Mouse (Mus musculus) intestine, postnatal 0 days (tissue): Measurements from ENCODE around the gene Rnft1. TPM values are rescaled to one million over a fixed set of nuclear protein-coding genes. Genes with fewer than 3 reads are reported as not detected.

ENCODE experiments used
- ATAC-seq: fragments of 200-750 bp; cut with Nextera tagmentation; 2 replicates; pipeline ENCODE4 v1.8.0; 2017; ENCODE audit warnings: mild to moderate bottlenecking, moderate TSS enrichment, moderate library complexity
- H3K27ac ChIP-seq: fragments of 300-500 bp; sonication (generic); 2 replicates; pipeline ENCODE4 v1.5.1; 2014; ENCODE audit warnings: mild to moderate bottlenecking, low read depth, low read length, moderate library complexity
- H3K27me3 ChIP-seq: fragments of 300-500 bp; sonication (generic); replicated peaks from 2 replicates; pipeline ENCODE4 v1.6.1; 2014; ENCODE audit warnings: low read length, mixed read lengths; ENCODE audit not compliant: control insufficient read depth, insufficient read depth
- H3K36me3 ChIP-seq: fragments of 300-500 bp; sonication (generic); 2 replicates; pipeline ENCODE4 v1.6.1; 2014; ENCODE audit warnings: mild to moderate bottlenecking, moderate library complexity; ENCODE audit not compliant: control insufficient read depth, insufficient read depth
- H3K4me1 ChIP-seq: fragments of 300-500 bp; sonication (generic); replicated peaks from 2 replicates; pipeline ENCODE4 v1.6.1; 2014; ENCODE audit warnings: antibody characterized with exemption, low read length, mixed read lengths; ENCODE audit not compliant: control insufficient read depth, insufficient read depth
- H3K4me2 ChIP-seq: fragments of 300-500 bp; sonication (generic); replicated peaks from 2 replicates; pipeline ENCODE4 v1.6.1; 2014; ENCODE audit warnings: low read depth, mild to moderate bottlenecking, moderate library complexity
- H3K4me3 ChIP-seq: fragments of 300-500 bp; sonication (generic); 2 replicates; pipeline ENCODE4 v1.5.1; 2014; ENCODE audit warnings: low read depth, low read length
- H3K9ac ChIP-seq: fragments of 300-500 bp; sonication (generic); 2 replicates; pipeline ENCODE4 v1.6.1; 2014; ENCODE audit warnings: mild to moderate bottlenecking, low read depth, low read length
- H3K9me3 ChIP-seq: fragments of 300-500 bp; sonication (generic); 2 replicates; pipeline ENCODE4 v1.6.1; 2016; ENCODE audit warnings: mixed run types; ENCODE audit not compliant: control insufficient read depth
- CTCF ChIP-seq: sonication (generic); IDR thresholded peaks from 2 replicates; pipeline ENCODE4 v1.5.1; 2016; ENCODE audit warnings: low read depth, mild to moderate bottlenecking, control low read depth, antibody characterized with exemption, moderate library complexity
- WGBS: fragments of 180-500 bp; shearing (Covaris S2); extraction: QIAGEN DNeasy Blood & Tissue Kit; methylation state at CpG from one replicate; pipeline ENCODE4 v1.1.7; 2014; 5-methylcytosine and 5-hydroxymethylcytosine counted together
- polyA plus RNA-seq: library from polyadenylated mRNA; unstranded; fragments of >200 nt; fragmentation: Nextera tagmentation; extraction: Ambion mirVana; gene quantifications from 2 replicates; pipeline ENCODE4 v1.2.1, GENCODE M21; 2015

Rnft1 gene
- 48.5 and 50.7 TPM in 2 replicates for polyA plus RNA-seq

DNA sequence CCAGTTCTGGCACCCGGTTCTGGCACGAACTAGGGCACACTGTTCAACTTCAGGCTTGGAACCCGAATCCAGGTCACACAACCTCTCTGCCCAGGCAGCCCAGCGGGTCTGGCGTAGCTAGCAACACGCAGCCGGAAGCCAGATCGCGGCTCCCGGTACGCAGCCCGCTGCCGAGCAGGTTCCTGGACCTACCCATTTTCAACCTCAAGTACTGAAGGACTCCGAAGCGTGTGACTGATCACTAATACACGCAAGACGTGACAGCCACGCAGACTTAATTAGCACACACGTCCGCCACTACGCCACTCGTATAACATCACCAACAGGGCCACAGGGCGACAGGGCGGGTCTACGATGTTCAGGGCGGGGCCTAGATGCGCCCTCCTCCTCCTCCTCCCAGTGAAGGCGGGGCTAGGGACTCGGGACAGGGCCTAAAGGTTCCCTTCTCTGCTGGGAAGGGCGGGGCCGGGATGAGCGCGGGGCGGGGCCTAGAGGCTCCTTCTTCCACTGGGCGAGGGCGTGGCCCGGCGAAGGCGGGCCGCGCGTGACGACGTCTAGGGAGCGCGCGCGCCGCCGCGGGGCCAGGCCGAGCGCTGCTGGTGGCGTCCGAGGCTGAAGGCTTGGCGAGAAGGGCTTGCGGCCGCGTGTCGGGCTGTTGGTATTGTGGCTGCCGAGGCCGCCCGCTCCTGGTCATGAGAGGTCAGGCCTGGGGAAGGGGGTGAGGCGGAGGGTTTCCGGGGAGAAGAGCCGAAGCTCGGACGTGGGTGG, at the start of gene Rnft1:
TSS of gene Rnft1 (plus strand) at position 557 of the 768 bp plus-strand sequence.
- Histone ChIP-seq H3K4me2 (peak within 1 kb of the TSS; percentile 81), H3K9me3 (no peaks in the 10 kb centered on the region), H3K4me1 (peaks cover 5% of the 10 kb centered on the region; the same call in 1 of the 2 replicates), H3K4me3 (peak within 1 kb of the TSS; percentile 78), H3K36me3 (0 out of 2 replicates have a peak, but pooled peaks cover under 1% of the 10 kb centered on the region), H3K9ac (peak within 1 kb of the TSS; percentile 80), H3K27me3 (no peaks in the 10 kb centered on the region), H3K27ac (peak within 1 kb of the TSS; percentile 88)
- ATAC-seq: peak; percentile 98
- TF ChIP-seq CTCF: peak; percentile 56
- under 1% methylated on average over 66 of the region's 68 CpGs for WGBS

DNA sequence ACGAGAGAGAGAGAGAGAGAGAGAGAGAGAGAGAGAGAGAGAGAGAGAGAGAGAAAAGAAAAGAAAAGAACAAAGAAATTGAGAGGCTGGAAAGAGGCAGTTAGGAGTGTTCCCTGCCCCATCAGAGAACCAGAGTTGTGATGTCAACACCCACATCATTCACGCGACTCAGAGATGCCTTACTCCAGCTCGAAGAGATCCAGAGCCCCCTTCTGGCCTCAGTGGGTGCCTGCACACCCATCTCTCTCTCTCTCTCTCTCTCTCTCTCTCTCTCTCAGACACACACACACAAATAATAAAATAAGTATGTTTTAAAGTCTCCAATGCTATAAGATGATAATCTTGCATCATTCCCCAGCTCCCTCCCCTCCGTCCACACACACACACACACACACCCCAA, 47.6 kb upstream of the Rnft1 start:
- Histone ChIP-seq H3K4me1 (no peaks in the 10 kb centered on the region), H3K9me3 (no peaks in the 10 kb centered on the region), H3K36me3 (no peaks in the 10 kb centered on the region), H3K9ac (no peak overlapping the region), H3K4me3 (no peak overlapping the region), H3K27me3 (no peaks in the 10 kb centered on the region), H3K27ac (no peak overlapping the region), H3K4me2 (peak overlapping the region; percentile 7; the same call in 1 of the 2 replicates)
- peak; percentile 53 for ATAC-seq
- peak; percentile 78 for TF ChIP-seq CTCF
- WGBS: 19% methylated on average over 5 of the region's 5 CpGs

DNA sequence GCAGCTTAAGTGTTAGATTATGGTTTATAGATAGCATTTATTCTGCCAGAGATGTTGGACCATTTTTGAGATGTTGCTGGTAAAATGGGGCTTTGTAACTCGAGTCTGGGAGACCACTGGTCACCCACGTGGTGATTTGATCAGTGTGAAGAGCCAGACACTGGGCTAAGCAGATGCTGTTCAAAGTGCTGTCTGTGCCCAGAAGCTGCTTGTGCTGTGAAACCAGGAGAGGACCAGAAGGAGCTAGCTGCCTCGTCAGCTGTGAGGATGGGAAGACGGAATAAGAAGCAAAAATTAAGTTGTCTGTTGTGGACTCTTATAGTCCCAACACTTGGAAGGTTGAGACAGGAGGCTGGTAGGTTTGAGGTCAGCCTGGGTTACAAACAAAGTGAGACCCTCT, 46.2 kb upstream of the Rnft1 start:
- WGBS: 46% methylated on average over 4 of the region's 4 CpGs
- ATAC-seq: no peak
- Histone ChIP-seq H3K36me3 (no peaks in the 10 kb centered on the region), H3K27ac (no peak overlapping the region), H3K9ac (no peak overlapping the region), H3K9me3 (no peaks in the 10 kb centered on the region), H3K4me1 (no peaks in the 10 kb centered on the region), H3K4me3 (no peak overlapping the region), H3K4me2 (no peak overlapping the region), H3K27me3 (no peaks in the 10 kb centered on the region)
- no peak for TF ChIP-seq CTCF

DNA sequence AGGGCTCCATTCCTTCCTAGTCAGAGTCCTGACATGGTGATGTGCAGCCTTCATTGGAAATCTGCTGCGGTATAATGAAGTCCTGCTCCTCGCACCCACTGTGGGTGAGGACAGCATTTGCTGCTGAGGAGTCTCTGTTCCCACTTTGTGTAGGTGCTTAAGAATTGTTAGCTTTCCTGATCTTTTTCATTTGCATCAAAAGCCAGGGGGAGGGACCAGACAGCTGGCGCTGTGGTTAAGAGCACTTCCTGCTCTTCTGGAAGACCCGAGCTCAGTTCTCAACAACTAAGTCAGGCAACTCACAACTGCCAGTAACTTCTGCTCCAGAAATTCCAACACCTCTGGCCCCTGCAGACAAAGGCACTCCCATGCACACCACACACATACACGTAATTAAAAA, 43.7 kb upstream of the Rnft1 start:
- Histone ChIP-seq H3K9ac (no peak overlapping the region), H3K36me3 (no peaks in the 10 kb centered on the region), H3K27me3 (no peaks in the 10 kb centered on the region), H3K9me3 (no peaks in the 10 kb centered on the region), H3K27ac (no peak overlapping the region), H3K4me3 (no peak overlapping the region), H3K4me1 (no peaks in the 10 kb centered on the region), H3K4me2 (no peak overlapping the region)
- no peak for ATAC-seq
- no peak for TF ChIP-seq CTCF
- 62% methylated on average over 5 of the region's 5 CpGs for WGBS

DNA sequence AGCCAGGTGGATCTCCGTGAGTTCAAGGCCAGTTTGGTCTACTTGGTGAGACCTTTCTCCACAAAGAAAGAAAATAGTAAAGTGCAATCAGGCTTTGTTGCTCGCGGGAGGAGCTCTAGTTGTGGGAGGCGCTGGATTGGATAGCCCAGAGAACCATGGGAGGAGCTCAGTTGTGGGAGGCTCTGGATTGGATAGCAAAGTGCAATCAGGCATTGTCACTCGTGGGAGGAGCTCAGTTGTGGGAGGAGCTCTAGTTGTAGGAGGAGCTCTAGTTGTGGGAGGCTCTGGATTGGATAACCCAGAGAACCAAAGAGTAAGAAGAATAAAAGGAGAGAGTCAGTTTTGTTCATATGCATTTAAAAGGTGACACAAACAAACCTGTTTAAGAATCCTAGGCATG, 30.5 kb upstream of the Rnft1 start:
- Histone ChIP-seq H3K36me3 (no peaks in the 10 kb centered on the region), H3K27me3 (no peaks in the 10 kb centered on the region), H3K4me2 (no peak overlapping the region), H3K9me3 (no peaks in the 10 kb centered on the region), H3K4me1 (no peaks in the 10 kb centered on the region), H3K9ac (no peak overlapping the region), H3K4me3 (no peak overlapping the region), H3K27ac (no peak overlapping the region)
- ATAC-seq: no peak
- TF ChIP-seq CTCF: no peak
- WGBS: 90% methylated on average over 5 of the region's 5 CpGs

DNA sequence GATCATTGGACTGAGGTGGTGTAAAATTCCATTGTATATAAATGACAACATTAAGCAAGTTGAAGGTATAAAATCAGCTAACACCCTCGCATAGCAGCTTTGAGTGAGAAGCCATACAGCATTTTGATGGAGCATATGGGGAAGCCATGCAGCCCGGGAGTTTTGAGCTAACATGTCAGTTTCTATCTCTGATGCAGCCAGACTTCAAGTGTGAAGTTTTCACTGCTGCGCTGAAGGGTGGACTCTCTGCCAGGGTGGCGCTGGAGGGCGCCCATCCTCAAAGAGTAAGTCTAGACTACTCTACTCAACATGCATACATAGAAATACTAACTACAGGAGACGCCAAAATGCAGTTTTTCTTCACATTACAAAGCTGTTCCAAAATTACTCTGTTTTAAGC, 26.9 kb upstream of the Rnft1 start:
- no peak overlapping the region for H3K9ac ChIP-seq

More for the DNA sequence above, 26.9 kb upstream of the Rnft1 start:
- Histone ChIP-seq H3K27ac (no peak overlapping the region), H3K36me3 (no peaks in the 10 kb centered on the region), H3K4me3 (no peak overlapping the region), H3K27me3 (no peaks in the 10 kb centered on the region), H3K9me3 (no peaks in the 10 kb centered on the region), H3K4me1 (no peaks in the 10 kb centered on the region), H3K4me2 (no peak overlapping the region)
- TF ChIP-seq CTCF: no peak
- 88% methylated on average over 6 of the region's 6 CpGs for WGBS
- ATAC-seq: no peak
